Mouse (Mus musculus): ENCODE data around the gene Socs2. TPM values are rescaled to one million over a fixed set of nuclear protein-coding genes. Genes with fewer than 3 reads are reported as not detected.

Gene Socs2
- total RNA-seq (2023): 1 to 10 TPM; 1.9 to 3.0 TPM

DNA sequence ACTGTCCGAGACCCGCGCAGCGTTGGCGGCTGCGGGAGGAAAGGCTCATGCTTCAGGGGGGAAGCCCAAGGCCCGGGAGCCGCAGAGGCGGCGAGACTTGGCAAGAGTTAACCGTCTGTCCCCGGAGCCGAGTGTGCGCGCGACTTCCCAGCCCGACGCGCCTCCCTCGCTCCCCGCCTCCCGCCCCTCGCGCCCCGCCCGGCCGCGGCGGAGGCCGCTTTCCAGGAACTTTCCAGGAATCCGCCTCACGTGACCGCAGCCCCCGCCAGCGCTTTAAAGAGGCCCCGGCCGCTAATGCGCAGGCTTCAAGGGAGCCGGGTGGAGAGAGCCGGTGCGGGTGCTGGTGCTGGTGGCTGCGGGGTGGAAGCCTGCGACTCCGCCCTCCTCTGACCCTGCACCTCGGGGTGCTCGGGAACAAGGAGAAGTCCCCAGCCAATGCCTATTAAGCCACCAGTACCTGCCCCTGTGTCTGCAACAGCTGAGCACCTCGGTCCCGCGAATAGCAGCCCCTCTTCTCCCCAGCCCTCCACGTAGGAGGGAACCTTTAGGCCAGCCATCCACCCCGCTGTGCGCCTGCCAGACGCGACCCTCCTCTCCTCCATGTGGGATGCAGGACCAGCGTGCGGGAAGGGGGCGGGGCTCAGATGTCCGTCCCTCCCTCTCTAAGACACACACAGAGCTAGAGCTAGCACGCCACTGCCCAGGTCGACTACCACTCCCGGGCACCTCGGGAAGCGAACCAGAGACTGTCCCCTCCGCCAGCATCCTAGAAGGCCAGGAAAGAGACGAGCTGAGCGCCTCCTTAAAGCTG lies at the start of gene Socs2:
Gene Socs2 (minus strand): TSS at position 496 of the 811 bp plus-strand sequence.

Other genes with a start within 250 kb of the Socs2 start
- gene Cradd, start 93.0 kb downstream of the Socs2 start, total RNA-seq (2023): 10 to 100 TPM; 11.6 to 12.1 TPM
- gene Mrpl42, start 84.8 kb upstream of the Socs2 start, total RNA-seq (2023): 10 to 100 TPM; 44.8 to 49.4 TPM
- 100 to 1,000 TPM; 128 to 135 TPM for gene Ube2n, start 98.0 kb upstream of the Socs2 start, total RNA-seq (2023)
- gene Nudt4, start 147.0 kb upstream of the Socs2 start, total RNA-seq (2023): 10 to 100 TPM; 34.7 to 36.3 TPM

All from monocyte, adult 59 days (primary cell).